Mouse (Mus musculus): Measurements from ENCODE around the gene Mctp2.

The Mctp2 gene

DNA sequence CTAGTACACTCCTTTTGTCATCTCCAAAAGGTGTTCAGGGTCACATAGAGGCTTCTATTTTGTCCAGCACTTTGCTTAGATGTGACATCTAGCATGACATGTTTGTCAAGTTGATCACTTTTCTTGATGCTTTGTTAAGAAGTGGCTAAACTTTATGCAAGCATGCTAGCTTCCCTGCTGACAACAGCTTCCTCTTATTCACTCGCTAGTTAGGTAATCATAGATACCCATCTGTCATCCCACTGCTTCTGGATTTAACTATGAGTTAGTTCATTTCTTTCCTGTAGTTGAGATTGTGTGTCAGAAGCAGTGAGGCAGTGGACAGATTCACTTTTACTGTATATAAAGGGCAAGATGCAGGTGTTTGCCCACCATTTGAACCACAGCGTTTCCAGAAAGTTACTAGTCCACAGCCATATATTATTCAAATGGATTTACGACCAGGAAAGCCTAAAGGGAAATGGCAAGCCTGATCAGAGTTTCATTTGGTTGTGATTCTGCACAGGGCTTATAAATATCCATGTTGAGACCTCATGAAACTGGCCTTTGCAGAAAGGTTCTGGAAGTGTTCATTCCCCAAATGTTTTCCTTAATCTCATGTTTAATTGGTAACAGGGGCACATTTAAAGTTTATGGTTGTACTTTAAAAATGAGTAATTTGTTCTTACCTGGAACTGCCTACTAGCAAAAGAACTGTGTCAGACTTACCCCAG, 216.8 kb downstream of the Mctp2 start:
- DNase-seq, result peak in 1 of 2 experiments; percentile 9

DNA sequence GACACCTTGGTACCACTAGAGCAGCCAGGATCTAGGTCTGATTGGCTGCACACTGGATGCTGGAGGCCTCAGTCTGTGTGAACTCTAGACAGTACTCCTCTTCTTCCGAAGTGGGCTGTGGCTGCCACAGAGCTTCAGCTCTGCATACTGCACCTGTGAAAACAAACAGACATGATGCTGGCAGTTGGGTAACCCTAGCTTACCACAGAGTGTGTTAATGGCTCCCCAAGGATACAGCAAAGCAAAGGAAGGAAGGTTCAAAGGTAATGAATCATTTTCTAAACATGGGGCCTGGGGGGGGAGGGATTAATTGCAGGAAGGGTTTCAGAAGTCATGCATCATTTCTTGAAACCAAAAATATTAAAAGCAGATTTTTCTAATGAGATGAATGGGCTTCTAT, 225.7 kb downstream of the Mctp2 start:
- no peak for DNase-seq

DNA sequence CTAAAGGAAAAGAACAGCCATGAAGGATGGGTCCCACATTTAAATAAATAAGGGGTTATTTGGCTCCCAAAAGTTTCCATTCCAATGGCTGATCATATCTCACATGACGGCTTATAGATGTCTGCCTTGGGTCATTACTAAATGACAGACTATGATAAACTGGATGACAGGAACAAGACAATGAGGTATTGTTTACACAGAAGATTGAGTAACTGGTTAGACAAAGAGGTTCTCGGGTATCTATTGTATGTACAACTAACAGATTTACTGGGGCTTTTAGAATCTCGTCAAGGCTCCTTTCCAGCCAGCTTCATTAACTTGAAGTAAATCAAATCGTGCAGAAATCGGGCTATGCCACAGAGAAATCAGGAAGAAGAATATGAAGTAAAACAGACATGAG, 227.5 kb downstream of the Mctp2 start:
- no peak for DNase-seq

DNA sequence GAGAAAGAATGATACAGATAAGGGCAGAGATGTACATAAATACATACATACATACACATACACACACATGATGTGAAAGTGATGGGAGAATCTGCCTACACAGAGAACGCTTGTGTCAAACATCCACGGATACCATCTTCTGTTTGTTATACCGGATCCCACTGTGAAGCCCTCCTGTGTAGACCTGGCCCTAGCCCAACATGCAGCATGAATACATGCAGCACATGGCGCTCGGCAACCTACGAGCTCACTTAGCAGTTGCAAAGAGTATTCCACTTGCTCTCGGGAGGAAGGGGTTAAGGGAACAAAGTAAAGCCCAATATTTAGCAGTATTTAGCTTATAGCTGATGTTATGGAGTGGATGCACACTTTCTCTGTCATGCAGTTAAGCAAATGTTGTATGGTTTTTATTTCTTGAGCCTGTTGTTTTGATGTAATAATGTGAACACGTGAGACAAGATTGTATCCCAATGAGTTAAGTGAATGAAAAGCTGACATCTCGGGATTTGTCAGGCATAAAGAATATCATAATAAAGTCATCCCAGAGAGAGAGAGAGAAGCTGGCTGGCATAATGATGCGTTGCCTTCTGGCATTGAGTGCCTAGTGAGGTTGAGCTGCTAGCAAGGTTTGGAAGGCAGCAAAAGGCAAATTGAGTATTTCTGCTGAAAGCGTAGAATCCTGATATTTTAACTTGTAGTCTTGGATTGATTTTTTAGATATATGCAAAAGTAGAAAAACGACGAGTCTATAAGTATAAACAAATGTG, 234.8 kb downstream of the Mctp2 start:
- DNase-seq, result no peak

DNA sequence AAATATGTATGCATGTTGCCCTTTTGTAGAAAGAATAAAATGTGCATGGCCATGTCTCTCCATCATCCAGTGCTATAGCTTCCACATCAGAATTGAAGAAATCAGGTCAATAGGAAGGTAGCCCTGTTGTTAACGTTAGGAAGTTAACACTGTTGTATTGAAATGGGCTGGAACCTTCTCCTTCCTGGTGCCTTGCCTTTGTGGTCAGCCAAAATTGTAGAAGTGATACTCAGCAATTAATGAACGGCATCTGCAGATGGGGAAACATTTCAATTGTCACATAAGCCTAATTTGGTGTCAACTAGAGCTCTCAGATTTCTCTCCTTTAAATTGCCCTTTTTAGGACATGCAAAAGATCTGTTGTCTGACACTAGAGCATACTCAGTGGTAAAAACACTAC, 238.0 kb downstream of the Mctp2 start:
- DNase-seq, result no peak

DNA sequence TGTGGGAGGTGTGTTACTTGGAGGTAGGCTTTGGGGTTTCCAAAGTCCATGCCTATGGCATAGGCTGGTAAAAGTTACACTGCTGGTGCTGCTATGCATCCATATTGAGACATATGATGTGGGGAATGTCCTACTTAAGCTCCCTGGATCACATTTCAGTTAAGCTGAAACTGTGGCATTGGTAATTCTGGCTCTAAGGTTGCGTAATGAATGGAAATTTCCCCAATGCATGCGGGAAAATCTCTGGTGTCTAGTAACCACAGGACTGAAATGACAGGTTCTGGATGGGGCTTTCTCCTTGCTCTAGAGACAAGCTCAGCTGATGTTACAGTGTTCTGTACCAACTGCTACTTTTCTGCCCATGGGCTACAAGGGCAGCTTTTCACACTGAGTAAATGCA, 240.1 kb downstream of the Mctp2 start:
- no peak for DNase-seq

DNA sequence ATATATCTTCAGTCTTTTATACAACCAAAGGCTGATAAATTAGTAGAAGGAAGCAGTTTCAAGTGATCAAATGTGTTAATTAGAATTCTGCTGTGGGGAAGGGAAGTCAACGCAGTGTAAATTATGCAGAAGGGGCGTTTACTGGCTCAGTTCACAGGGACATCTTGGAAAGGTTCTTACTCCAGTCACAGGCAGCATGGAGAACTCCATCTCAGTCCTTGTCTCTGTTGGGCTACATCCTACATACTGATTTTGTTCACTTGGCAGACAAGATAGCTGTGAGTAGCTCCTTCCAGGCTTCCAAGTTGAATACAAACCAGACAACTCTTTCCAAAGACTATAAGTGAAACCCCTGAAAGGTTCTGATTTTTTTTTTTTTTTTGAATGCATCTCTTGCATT, 254.6 kb downstream of the Mctp2 start:
- no peak for DNase-seq

DNA sequence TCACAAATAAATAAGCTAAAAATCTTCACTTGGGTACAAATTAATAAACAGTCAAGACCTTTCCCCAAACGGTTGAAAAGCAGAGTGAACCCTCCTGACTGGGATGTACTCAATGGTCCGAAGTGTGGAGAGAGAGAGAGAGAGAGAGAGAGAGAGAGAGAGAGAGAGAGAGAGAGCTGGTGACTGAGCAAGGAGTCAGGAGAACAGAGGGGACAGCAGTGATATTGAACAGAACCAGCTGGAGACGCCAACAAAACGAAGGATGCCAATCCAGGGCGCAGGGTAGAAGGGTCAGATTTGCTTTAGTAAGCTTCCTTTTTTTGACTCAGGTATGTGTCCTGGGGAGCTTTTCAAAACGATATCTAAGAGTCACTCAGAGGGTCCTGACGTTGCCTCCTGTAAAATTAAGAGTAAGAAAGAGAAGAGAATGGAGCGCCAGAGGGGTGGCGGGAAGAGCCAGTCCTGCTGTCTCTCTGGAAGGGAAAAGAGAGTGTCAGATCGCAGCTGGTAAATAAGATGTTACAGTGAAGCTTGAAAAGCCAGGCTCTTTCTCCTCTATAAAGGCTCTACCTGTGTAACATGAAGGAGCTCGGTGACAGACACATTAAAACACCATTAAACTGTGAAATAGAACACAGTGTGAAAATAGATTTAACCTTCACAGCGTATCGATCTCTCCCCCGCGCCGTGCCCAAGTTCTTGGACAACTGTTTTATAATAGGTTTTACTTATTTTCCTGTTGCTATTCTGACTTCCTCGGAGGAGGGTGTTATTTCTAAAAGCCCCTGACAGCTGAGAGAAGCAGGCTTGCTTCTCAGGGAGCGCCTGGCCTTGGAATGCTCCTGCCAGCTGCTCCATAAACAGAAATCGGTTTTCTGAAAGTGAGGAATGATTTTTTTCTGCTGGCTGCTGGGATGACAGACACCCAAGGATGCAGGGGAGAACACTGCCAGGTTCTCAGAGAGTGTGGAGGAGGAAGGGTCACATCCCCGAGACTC, 258.5 kb downstream of the Mctp2 start:
- no peak for DNase-seq
